Mouse (Mus musculus) spleen, postnatal 4 days (tissue): ENCODE data around the gene Klhdc8b.
A peak's percentile ranks its signal among the peaks of the same experiment; 100 is the strongest.

Experiments used
- DNase-seq, 2 experiments: peaks; one replicate each; pipeline ENCODE4 v3.0.0; 2022; ENCODE audit warnings: low spot score in 2 of 2

Klhdc8b gene

GRCm38 (mm10) chr9:108481520-108482210 is 20.3 kb upstream of the Klhdc8b start:
- no peak for DNase-seq

DNA sequence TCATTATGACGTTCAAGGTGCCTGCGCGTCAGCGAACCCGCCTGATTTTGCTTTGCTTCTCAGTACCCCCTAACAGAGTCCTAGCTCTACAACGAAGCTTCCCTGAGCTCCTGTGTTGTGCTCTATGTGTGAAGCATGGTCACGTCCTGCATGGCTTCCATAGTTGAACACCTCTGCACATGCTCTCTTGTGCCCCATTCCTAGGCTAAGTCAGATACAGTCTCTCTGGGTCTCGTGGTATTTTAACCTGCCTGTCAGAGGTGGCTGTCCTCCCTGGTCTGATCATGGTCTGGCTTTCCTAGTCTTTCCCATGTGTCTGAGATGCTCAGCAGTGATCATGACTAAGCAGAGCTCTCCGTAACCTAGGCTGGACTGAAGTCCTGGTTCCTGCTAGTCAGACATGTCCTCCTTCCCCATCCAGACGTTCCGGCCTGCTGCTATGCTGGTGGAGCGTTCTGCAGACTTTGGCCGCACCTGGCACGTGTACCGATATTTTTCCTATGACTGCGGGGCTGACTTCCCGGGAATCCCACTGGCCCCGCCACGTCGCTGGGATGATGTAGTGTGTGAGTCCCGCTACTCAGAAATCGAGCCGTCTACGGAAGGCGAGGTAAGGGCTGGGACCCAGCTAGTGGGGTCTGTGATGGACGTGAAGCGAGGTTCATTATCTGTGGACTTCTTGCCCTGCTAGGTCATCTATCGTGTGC is 19.6 kb upstream of the Klhdc8b start:
- DNase-seq, result no peak

DNA sequence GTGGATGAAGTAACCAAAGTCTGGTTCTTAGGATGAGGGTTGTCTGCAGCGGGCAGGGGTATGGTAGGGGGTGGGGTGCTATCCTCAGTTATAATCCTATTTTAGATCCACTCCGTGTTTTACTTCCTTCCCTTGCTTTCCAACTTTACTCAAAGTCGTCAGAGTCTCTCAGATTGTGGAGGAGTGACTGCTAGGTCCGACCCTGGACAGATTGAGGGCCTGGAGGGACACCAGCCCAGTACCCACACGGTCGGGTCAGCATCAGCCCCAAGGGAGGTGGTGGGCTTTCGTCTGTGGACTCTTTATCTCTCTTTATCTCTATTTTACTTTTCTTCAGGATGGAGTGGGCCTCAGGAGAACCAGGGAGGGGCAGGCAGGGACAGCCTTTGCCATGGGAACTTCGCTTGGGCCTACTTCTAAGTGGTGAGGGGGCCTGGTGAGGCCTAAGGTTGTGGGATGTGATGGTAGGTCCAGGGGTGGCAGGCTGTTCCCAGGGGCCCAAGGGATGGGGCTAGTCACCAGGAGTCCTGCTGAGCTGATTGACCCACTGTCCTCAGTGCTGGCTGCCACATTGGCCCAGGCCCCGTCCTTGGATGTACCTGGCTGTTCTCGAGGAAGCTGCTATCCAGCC is 18.5 kb upstream of the Klhdc8b start, which contains the start of gene Lamb2:
Gene Lamb2, plus strand, starts transcription at position 16 of the 631 bp plus-strand sequence.
- no peak for DNase-seq

DNA sequence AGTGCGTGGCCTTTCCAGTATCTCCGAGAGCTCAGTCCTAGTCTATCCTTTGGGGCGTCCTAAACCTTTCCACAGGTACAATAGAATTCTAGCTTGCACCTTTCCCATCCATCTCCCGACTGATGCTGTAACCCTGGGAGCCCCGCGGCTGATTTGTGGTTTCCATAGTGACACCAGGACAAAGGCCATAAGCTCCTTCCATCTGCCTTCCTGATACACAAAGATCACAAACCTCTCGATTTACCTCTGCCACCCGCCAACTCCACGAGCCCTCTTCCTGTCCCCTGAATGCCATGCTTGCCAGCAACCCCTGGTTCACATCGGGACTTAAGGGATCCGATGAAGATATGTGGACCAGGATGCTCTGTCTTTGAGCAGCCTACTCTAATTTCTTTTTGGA is 17.9 kb upstream of the Klhdc8b start:
- no peak for DNase-seq

DNA sequence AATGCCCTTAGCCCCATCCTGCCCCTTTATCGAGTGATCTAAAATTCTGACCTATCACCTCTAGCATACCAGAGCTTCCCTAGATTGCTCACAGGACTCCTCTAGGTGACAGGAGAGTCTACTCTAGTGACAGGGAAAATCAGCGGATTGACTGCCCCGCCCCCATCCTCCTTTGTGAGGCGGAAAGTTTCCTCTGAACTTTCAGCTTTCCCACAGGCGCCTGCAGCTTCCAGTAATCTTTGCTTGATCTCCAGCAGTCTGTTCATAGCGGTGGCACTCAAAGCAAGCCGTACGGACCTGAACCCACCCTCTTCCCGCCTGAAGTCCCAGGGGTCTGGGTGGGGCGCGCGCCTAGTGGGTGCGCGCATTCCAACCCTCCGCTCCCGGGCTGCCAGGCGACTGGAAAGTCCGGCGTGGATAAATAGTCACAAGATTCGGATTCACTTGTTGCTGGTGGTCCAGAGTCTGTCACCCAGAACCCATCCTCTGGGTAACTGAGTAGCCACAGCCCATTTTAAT is 17.3 kb upstream of the Klhdc8b start:
- peak; percentile 28 to 63 for DNase-seq

GRCm38 (mm10) chr9:108474528-108474927 is 13.1 kb upstream of the Klhdc8b start:
- DNase-seq, result no peak

- DNase-seq, result no peak
These were observed 8.5 kb upstream of the Klhdc8b start for GRCm38 (mm10) chr9:108469845-108470244.

DNA sequence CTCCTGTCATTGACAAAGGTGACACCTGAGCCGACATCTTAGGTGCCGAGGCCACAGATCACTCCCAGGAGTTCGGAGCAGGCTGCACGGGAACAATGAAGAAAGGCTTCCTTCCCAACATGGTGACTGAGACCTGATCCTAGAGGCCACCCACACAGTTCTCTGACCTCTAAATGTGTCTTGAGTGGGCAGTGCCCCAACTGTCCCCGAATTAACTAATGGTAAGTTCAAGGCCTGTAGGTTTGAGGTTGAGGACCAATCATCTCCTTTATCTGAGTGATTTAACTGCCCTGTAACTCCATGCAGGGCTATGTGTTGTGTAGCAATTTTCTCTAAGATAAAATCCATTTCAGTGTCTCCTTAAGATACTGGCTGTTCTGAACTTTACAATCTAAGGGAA is 8.0 kb upstream of the Klhdc8b start:
- no peak for DNase-seq

DNA sequence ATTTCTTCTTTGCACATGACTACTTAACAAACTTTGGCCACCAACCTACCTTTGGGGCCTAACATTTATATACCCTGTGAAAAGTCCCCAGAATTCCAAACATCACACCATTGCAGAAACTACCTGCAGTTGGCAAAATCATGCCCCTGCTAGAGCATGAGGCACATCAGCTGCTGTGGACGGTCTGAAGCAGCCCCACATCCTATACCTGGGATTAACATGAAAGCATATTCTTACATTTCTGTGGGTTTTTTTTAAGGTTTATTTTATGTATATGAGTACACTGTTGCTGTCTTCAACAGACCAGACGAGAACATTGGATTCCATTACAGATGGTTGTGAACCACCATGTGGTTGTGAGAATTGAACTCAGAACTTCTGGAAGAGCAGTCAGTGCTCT is 4.8 kb upstream of the Klhdc8b start:
- DNase-seq, result no peak

DNA sequence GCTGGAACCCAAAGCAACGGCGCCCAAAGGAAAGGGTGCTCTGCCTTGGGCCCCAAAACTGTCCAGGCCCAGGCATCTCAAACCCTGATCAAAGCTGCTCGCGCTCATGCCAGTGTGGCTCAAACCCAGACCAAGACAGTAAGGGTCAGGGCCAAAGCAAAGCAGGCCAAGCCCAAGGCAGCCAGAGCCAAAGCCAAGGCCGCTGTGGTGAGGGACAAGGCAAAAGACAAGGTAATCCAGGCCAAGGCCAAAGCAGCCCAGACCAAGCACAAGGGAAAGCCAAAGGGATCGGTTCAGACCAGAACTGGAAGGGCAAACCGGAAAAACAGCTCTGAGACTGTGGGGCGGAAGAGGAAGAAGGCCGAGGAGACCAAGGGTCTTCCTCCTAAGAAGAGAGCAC is 2.3 kb upstream of the Klhdc8b start:
- DNase-seq, result no peak

GRCm38 (mm10) chr9:108462192-108462591 is 811 bp upstream of the Klhdc8b start:
- DNase-seq, result no peak

DNA sequence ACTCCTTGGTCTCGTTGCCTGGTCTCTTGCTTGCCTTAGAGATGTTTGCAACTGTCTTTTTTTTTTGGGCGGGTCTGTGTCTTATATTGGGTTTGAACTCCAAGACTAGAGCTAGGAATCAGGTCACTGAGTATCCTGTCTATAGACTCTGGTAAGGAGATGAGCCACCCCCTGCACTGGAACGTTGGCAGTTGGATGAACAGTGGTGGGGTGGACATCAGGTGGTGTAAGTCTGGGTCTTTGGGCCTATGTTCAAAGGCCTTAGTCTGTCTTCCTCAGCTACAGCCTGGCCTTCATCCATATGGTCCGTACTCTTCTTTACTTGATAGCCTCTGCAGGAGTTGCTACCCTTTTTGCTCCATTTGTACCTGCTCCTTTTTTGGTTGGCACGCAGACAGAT is 294 bp upstream of the Klhdc8b start:
- no peak for DNase-seq

DNA sequence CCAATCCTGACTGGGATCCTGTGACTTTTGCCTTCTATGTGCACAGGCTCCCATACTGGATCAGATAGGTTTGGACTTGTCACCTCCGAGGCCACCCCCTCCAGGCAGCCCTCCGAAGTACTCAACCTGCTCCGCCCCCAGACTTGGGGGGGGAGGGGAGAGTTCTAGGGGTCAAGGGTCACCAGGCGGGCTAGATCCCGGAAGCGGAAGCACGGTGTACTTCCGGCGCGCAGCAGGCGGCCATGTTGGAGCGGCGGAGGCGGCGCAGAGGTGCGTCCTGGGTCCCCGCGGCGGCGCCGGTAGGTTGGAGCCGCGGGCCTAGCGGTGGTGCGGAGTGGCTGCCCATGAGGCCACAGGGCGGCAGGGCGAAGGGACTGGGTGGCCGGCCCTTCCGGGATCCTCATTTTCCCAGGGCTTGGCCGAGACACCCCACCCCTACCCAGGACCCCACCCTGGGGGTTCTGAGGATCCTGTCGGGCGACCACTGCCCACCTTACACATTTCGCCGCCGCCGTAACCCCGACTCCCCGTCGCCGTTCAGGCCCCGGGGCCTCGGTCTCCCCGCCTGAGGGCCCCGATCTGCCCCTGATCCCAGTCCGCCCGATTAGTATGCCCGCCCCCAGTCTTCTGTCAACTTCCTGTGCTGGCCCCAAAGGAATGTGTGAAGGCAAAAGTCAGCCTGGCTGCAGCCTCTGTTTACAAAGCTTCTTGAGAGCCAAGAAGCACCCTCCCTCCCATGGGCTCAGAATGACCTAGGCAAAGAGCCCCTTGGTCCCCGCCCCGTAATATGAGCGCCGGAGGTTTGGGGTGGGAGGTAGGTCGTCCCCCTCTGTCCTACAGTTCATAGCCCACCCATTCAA is 832 bp downstream of the Klhdc8b start, which contains the start of gene Ccdc71:
Gene Ccdc71, plus strand, starts transcription at position 209 of the 860 bp plus-strand sequence.
- peak; percentile 82 to 89 for DNase-seq

GRCm38 (mm10) chr9:108459939-108460318 is 1.5 kb downstream of the Klhdc8b start:
- no peak for DNase-seq

DNA sequence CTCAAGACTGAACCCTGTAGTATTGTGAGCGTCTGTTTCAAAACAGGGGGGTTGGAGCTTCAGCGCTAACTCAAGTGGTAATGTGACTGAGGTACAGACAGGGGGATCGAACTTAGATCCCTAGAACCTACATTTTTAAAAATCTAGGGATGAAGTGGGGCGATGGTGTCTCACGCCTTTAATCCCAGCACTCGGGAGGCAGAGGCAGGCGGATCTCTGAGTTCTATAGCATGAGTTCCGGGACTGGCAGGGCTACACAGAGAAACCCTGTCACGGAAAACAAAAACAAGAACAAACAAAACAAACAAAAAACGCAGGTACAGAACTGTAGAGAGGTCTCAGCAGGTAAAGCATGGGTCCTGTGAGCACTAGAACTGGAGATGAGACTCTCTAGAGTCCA is 4.4 kb downstream of the Klhdc8b start:
- no peak for DNase-seq

- no peak for DNase-seq
These were observed 5.4 kb downstream of the Klhdc8b start for GRCm38 (mm10) chr9:108455747-108456571.

DNA sequence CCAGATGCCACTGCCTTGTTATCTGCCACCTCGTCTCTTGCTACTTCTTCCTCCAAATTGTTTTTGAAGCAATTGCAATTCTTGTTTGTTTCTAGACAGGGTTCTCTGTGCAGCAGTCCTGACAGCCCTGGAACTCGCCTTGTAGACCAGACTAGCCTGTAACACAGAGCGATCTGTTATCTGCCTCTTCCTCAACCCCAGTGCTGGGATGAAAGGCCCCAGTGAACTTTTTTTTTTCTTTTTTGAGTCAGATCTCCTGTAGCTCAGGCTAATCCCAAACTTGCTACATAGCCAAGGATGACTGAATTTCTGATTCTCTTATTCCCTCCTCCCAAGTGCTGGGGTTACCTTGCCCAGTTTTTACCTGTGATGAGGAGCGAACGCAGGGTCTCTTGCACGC is 7.0 kb downstream of the Klhdc8b start:
- DNase-seq, result no peak

DNA sequence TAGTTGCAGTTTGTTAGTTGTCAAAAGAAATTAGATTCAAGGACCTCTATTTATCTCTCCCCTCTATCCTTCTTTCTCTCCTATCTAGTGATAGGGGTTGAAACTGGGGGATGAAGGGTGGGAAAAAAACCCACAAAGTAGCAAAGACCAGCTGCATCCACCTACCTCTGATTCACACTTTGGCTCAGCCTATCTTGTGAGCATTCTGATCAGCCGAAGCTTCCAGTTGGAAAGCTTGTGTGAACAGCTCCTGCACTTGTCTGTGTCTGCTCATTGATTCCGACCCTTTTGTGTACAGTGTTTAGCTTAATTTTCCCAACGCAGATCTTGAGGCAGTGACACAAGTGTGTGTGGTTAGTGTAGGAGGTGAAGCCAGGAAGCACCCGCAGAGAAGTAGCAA is 7.9 kb downstream of the Klhdc8b start:
- DNase-seq, result no peak

DNA sequence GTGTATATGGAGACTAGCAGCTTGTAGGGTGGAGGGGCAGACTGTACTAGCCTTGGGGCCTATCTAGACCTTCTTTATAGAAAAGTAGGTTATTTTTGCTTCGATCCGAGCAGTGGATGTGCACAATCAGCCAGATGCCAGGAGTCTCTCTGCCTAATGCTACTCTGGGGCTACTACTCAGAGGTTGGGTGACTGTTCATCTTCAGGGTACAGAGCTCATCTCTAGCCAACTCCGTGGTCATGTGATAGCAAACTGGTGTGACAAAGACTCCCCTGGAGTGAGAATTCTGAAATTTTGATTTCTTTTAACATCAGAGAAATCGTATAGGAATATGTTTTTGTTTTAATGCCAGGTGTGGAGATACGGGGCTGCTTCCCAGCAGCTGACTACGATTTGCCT is 8.5 kb downstream of the Klhdc8b start:
- no peak for DNase-seq

GRCm38 (mm10) chr9:108452291-108452906 is 9.0 kb downstream of the Klhdc8b start:
- DNase-seq, result peak; percentile 86 to 98
